Mouse (Mus musculus) cerebellum, adult 2 months (tissue): Measurements from ENCODE around the gene Arhgdia. TPM values are rescaled to one million over a fixed set of nuclear protein-coding genes. Genes with fewer than 3 reads are reported as not detected.

ENCODE experiments used
- DNase-seq, 2 experiments: peaks; one replicate each; pipeline ENCODE4 v3.0.0; 2021
- H3K27ac ChIP-seq: fragments of 200-500 bp; 2 replicates; pipeline ENCODE4 v1.5.1; 2012; ENCODE audit warnings: low read length, control low read depth, inconsistent platforms; ENCODE audit not compliant: insufficient read depth
- H3K27me3 ChIP-seq: fragments of 200-500 bp; 2 replicates; pipeline ENCODE4 v1.6.1; 2012; ENCODE audit warnings: inconsistent platforms, mild to moderate bottlenecking, low read length, moderate library complexity; ENCODE audit not compliant: control insufficient read depth, insufficient read depth
- H3K4me1 ChIP-seq: fragments of 200-500 bp; 2 replicates; pipeline ENCODE4 v1.6.1; 2011; ENCODE audit warnings: low read length; ENCODE audit not compliant: control insufficient read depth, insufficient read depth
- H3K4me3 ChIP-seq: fragments of 200-500 bp; replicated peaks from 2 replicates; pipeline ENCODE3; 2011; ENCODE audit warnings: mild to moderate bottlenecking, low read depth, low read length, control low read depth; ENCODE audit not compliant: insufficient read depth
- CTCF ChIP-seq: fragments of 200-500 bp; IDR thresholded peaks from 2 replicates; pipeline ENCODE4 v1.5.1; 2011; ENCODE audit warnings: low read depth, mild to moderate bottlenecking, control low read depth, low read length, moderate library complexity, borderline replicate concordance; ENCODE audit not compliant: insufficient read depth
- POLR2A ChIP-seq: fragments of 200-500 bp; IDR thresholded peaks from 2 replicates; pipeline ENCODE4 v1.6.1; 2011; ENCODE audit warnings: low read length, control low read depth, borderline replicate concordance; ENCODE audit not compliant: insufficient read depth
- WGBS: fragments of 180-500 bp; shearing (Covaris S2); methylation state at CpG from one replicate; pipeline ENCODE4 v1.1.7; 2018; 5-methylcytosine and 5-hydroxymethylcytosine counted together
- polyA plus RNA-seq: library from polyadenylated mRNA; depleted of rRNA; stranded (reverse); fragments of >200 nt; gene quantifications from 2 replicates; pipeline ENCODE4 v1.2.3, GENCODE M21; 2012

Arhgdia gene
- polyA plus RNA-seq, 1 experiment, result 305 TPM

DNA sequence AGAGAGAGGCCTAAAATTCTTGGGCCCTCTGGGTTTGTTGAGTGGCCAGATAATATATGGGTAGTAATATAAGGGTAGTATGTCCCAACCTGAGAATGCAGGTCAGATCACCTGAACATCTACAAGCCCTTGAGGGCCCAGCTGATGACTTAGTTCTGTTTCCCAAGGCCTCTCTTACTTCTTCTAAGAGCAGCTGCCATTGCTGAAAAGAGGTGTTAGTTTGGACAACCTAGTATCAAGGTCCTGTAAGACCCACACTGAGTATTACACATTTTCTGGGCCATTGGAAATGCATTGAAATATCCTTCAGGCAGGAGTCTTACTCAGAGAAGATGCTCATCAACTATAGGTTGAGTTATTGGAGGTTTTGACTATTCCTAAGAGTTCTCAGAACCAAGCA lies 5.5 kb downstream of the Arhgdia start:
- no peak for TF ChIP-seq CTCF
- no peak for TF ChIP-seq POLR2A
- Histone ChIP-seq H3K4me3 (no peak overlapping the region), H3K4me1 (peaks cover 13% of the 10 kb centered on the region), H3K27ac (no peak overlapping the region), H3K27me3 (no peaks in the 10 kb centered on the region)
- no peak for DNase-seq

DNA sequence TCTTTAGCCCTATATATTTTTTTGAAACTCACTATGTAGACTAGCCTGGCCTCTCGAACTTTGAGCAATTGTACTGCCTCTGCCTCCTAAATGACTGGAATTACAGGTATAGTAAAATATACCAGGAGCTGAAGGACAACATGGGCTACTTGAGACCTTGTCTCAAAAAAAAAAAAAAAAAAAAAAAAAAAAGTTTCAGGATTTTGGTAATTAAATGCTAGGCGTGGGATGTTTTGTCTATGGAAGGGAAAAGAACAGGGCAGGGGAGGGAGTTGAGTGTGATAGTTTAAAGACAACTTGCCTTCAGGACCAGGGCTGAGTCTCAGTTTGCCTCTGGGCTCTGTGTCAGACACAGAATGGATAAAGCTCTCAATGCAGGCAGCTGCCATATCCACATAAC lies 6.4 kb downstream of the Arhgdia start:
- H3K4me1 ChIP-seq, result peaks cover 10% of the 10 kb centered on the region
- no peak for TF ChIP-seq CTCF
- TF ChIP-seq POLR2A, result no peak
- 80% methylated on average over 2 of the region's 2 CpGs for WGBS
- no peak for DNase-seq
- no peak overlapping the region for H3K27ac ChIP-seq
- no peak overlapping the region for H3K4me3 ChIP-seq
- no peaks in the 10 kb centered on the region for H3K27me3 ChIP-seq

GRCm38 (mm10) chr11:120574278-120574600 lies 7.2 kb downstream of the Arhgdia start:
- peaks cover 2% of the 10 kb centered on the region; the same call in 1 of the 2 replicates for H3K4me1 ChIP-seq
- H3K27ac ChIP-seq, result no peak overlapping the region
- TF ChIP-seq POLR2A (no peak), CTCF (no peak)
- no peaks in the 10 kb centered on the region for H3K27me3 ChIP-seq
- 31% methylated on average over 5 of the region's 5 CpGs for WGBS
- no peak overlapping the region for H3K4me3 ChIP-seq
- DNase-seq, result no peak

DNA sequence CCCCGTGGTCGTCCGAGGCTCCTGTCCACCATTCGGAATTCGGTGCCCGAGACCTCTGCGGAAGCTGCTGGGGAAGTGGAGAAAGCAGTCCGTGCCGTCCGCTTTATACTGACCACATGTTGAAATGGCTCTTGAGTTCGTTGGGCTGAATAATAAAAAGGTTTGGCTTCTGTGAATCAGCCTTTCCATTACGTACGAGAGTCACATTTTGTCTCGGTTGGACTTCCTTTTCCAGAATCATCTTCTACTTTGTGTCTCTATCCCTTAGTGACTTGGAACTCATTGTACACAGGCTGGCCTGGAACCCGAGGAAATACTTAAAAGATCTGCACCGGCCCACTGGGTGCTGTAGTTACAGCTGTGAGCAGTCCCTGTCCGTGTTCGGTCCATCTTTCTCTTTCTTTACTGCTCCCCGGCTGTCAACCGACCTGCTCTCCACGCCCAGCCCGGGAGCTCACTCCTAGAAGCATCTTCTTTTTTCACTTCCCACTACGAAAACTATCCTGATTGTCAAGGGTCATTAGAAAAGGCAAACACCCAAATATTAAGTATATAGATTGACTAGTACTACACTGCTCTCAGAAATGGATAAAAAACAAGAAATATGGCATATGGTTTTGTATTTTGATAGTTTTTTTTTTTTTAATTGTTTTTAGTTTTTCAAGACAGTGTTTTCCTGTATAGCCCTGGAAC lies 7.7 kb downstream of the Arhgdia start:
- Histone ChIP-seq H3K4me3 (peak overlapping the region; percentile 86), H3K27me3 (no peaks in the 10 kb centered on the region), H3K27ac (peak overlapping the region; percentile 78), H3K4me1 (no peaks in the 10 kb centered on the region)
- TF ChIP-seq POLR2A, result no peak
- no peak for TF ChIP-seq CTCF
- WGBS, result 0% methylated on average over 23 of the region's 23 CpGs
- DNase-seq, result no peak

- peak; percentile 100 for DNase-seq
- WGBS, result under 1% methylated on average over 94 of the region's 94 CpGs
- peak within 1 kb of the TSS; percentile 78 for H3K27ac ChIP-seq
- no peaks in the 10 kb centered on the region for H3K4me1 ChIP-seq
- peak within 1 kb of the TSS; percentile 92 for H3K4me3 ChIP-seq
- TF ChIP-seq CTCF (no peak), POLR2A (peak; percentile 97)
- no peaks in the 10 kb centered on the region for H3K27me3 ChIP-seq
These were observed 8.5 kb downstream of the Arhgdia start, which contains the start of gene P4hb for GRCm38 (mm10) chr11:120572752-120573584. Gene P4hb (minus strand): TSS chr11:120573253.

DNA sequence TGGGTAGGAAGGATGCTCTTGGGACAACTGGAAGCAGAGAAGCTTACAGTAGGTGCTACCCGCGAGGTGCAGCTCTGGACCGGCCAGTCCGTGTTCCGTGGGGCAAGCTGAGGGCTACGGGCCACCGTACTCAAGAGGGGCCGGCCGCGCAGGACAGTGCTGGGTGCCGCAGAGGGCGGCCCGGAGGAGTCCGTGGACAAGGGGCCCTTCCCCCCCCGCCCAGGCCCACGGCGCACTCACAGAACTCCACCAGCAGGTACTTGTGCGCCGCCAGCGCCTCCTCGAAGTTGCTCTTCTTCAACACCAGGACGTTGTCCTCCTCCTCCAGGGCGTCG lies 9.0 kb downstream of the Arhgdia start:
- H3K4me3 ChIP-seq, result peak overlapping the region; percentile 92
- TF ChIP-seq CTCF, result no peak
- no peak for TF ChIP-seq POLR2A
- no peaks in the 10 kb centered on the region for H3K27me3 ChIP-seq
- H3K4me1 ChIP-seq, result no peaks in the 10 kb centered on the region
- DNase-seq, result no peak
- H3K27ac ChIP-seq, result peak overlapping the region; percentile 63
- WGBS, result under 1% methylated on average over 22 of the region's 24 CpGs

- H3K4me3 ChIP-seq, result peak overlapping the region; percentile 92
- no peaks in the 10 kb centered on the region for H3K4me1 ChIP-seq
- no peak for TF ChIP-seq CTCF
- no peak for TF ChIP-seq POLR2A
- 8% methylated on average over 11 of the region's 11 CpGs for WGBS
- peak overlapping the region; percentile 63; the same call in 1 of the 2 replicates for H3K27ac ChIP-seq
- no peak for DNase-seq
- no peaks in the 10 kb centered on the region for H3K27me3 ChIP-seq
These were observed 9.5 kb downstream of the Arhgdia start for GRCm38 (mm10) chr11:120571754-120572416.

DNA sequence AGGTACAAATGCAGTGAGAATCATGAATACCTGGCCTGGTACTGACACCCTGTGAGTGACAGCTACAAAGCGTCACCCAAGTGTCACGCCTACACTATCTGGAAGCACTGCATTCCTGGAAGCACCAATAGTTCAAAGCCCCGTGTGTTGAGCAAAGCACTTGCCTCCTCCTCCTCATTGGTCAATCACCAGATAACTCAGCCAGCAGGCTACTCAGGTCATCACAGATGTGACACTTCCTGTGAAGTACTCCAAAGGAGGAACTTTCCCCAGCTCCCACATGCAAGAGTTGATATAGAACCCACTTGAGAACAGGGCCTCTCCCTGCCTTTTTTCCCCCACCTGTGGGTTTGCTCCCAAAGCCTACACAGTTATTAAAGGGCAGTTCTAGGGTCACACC lies 10.3 kb downstream of the Arhgdia start:
- WGBS, result 86% methylated on average over 3 of the region's 3 CpGs
- no peak overlapping the region for H3K27ac ChIP-seq
- H3K4me3 ChIP-seq, result no peak overlapping the region
- no peak for DNase-seq
- TF ChIP-seq CTCF, result no peak
- no peak for TF ChIP-seq POLR2A
- no peaks in the 10 kb centered on the region for H3K4me1 ChIP-seq
- H3K27me3 ChIP-seq, result no peaks in the 10 kb centered on the region

DNA sequence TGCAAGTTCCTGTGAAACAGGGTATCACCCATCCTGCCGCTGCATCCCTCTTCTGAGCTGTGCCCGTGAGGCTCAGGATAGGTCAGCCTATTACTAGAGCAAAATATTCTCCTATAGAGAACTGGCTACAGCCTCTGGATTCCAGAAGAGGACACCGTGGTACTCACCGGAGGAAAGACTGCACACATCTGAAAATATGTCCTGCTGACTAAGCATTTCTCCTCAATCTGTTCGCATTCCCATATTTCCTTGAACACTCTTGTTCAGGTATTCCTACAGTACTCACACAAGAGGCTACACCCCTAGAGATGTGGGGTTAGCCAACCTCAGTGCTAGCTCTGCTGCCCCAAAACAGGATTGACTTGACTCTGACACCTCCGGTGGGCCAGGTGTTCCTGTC lies 13.1 kb downstream of the Arhgdia start:
- Histone ChIP-seq H3K4me1 (no peaks in the 10 kb centered on the region), H3K4me3 (no peak overlapping the region), H3K27ac (no peak overlapping the region), H3K27me3 (no peaks in the 10 kb centered on the region)
- TF ChIP-seq CTCF (no peak), POLR2A (no peak)
- WGBS, result 89% methylated on average over 6 of the region's 6 CpGs
- DNase-seq, result no peak
